Mouse (Mus musculus) T-helper 17 cell (primary cell): ENCODE data around the gene Lrrc19.

Experiments
- in situ Hi-C, 2 experiments: fragments of 300-600 bp; cut with MboI, MseI; formaldehyde crosslinking; loops; 1 replicate in 1 of 2; 2 replicates in 1 of 2; pipeline ENCODE4 v1.15.1; 2025; ENCODE audit warnings: high pct_unique_total_duplicates in 2 of 2

The Lrrc19 gene

DNA sequence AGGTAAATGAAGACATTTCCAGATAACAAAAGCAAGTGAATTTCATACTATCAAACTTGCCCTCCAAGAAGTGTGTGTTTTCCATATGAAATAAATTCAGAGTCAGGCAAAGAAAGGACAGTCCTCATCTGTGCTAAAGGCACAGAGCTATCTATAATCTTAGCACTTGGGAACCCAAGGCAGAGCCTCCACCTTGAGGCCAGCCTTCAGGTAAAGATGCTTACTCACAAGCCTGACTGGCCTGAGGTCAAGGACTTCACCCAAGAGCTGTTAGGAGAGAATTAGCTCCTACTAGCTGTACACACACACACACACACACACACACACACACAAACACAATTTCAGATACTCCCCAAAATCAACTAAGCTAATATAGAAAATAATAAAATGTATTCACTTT is 57.2 kb downstream of the Lrrc19 start:
- in situ Hi-C loops, result no loop called here

- in situ Hi-C loops, result no loop called here
Measured at GRCm38 (mm10) chr4:94591765-94592381, 58.1 kb downstream of the Lrrc19 start.
